Mouse (Mus musculus): Measurements from ENCODE around the gene Scaper.

DNA sequence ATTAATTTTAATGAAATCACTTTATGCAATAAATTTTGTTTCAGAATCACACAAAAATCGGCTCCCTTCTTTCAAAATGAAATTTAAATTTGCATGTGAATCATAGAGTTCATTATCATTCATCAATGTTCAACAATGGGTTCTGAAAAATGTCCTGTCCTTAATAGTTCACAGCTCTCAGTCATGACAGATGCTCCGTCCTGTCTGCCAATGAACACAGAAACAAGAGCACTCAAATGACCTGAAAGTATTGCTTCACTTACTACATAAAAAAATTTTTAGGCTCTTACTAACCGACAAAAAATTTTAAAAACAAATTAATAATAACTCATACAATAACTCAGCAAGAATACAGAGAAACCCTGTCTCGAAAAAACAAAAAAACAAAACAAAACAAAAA, 429.2 kb downstream of the Scaper start:
- TF ChIP-seq CTCF (IDR thresholded peaks at IDR 0.05; ENCODE audit: extremely low read depth, insufficient read depth, insufficient read length, insufficient replicate concordance) = no peak
- no peak for TF ChIP-seq POLR2A (IDR thresholded peaks at IDR 0.05; ENCODE audit: low read depth, low read length)

All from spleen, adult 2 months (tissue).